Mouse (Mus musculus): ENCODE data around the gene Lcat.
A peak's percentile ranks its signal among the peaks of the same experiment; 100 is the strongest.

Gene Lcat

GRCm38 (mm10) chr8:105942542-105942941 is 640 bp downstream of the Lcat start:
- DNase-seq (ENCODE audit: low spot score), result no peak

DNA sequence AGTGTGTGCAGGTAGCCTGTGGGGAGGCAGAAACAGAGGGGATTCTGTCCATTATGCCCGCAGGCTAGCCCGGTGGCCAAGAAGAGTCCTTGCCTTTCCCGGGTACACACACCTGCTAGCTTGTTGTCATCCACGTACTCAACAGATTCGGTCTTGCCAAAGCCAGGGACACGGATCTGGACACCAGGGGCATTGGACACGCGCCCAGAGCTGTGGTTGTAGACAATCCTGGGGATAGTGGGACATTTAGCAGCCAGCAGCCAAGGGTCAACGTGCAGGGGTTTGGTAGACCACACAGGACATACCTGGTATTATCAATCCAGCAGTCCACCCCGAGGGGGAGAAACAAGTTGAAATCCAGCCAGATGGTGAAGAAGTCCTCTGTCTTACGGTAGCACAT is 1.2 kb downstream of the Lcat start:
- DNase-seq (ENCODE audit: low spot score), result no peak

GRCm38 (mm10) chr8:105938306-105938669 is 4.9 kb downstream of the Lcat start, which contains the start of gene Psmb10:
Gene Psmb10, minus strand, starts transcription at chr8:105938444.
- no peak for DNase-seq (ENCODE audit: low spot score)

- DNase-seq (ENCODE audit: low spot score), result peak; percentile 39
Measured at GRCm38 (mm10) chr8:105937496-105938305, 5.5 kb downstream of the Lcat start.

DNA sequence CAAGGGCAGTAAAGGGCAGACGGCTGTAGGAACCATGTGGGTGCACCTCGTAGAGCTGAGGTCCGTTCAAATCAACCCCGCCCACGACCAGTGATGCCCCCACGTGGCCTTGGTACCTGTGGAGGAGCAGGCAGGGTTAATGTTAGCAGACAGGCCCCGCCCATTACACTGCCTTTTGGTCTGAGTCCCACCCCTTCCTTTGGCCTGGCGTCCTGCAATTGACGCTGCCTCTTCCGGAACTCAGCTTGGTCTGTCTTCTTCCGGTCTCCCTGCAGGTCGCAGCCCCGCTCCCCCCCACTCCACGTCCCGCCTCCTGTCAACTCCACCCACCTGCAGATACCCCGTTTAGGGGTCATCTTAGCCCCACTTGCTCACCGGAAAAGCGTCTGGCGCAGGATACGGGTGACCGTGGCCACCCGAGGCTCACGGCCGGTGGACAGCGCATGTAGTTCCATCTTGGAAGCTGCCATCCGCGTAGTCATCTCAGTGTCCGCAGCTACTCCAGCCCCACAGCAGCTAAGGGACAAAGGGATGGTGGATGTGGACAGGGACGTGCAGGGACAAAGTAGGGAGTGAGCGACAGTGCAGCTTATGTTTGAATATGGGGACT is 6.2 kb downstream of the Lcat start:
- peak; percentile 68 for DNase-seq (ENCODE audit: low spot score)

- DNase-seq (ENCODE audit: low spot score), result no peak
Measured at GRCm38 (mm10) chr8:105935863-105936603, 7.1 kb downstream of the Lcat start.

DNA sequence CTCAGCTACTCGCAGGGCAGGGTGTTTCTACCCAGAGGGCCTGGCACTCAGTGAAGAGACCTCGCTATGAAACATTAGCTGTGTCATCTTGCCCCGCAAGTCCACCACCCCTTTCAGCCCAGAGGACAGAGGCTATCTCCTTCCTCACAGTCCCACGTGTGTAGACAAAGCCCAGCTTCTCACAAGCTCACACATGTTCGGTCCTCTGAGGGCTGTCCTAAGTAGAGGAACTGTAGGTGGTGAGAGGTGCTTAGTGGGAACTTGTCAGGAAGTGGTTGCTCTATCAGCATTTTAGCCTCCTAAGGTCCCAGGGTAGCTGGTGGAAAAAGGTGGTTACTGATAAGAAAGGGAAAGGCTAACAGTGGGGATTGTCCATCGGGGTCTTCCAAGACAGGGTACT is 8.1 kb downstream of the Lcat start:
- DNase-seq (ENCODE audit: low spot score), result no peak

DNA sequence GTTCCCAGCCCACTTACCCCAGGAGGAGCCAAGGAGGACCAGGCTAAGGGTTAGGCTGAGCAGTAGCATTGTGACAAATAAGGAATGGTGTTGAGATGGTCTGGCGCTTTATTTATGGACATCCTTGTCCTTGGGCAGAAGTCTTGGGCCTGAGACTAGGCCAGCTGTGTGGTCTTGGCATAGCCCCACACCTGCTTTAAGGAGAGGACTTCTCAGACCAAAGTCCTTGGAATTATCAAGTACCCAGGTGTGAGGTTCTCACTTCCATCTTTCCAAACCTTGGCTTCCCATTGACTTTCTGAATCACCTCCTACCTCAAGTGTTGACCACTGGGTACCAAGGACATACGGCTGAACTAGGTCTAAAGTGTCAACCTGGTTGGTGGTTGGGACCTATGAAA is 9.4 kb downstream of the Lcat start, which contains the start of gene Ctrl:
Gene Ctrl (minus strand): TSS at position 101 of the 400 bp plus-strand sequence.
- DNase-seq (ENCODE audit: low spot score), result no peak

GRCm38 (mm10) chr8:105932525-105932924 is 10.7 kb downstream of the Lcat start:
- no peak for DNase-seq (ENCODE audit: low spot score)

GRCm38 (mm10) chr8:105931271-105931670 is 11.9 kb downstream of the Lcat start:
- no peak for DNase-seq (ENCODE audit: low spot score)

GRCm38 (mm10) chr8:105930602-105931001 is 12.6 kb downstream of the Lcat start:
- peak; percentile 69 for DNase-seq (ENCODE audit: low spot score)

DNA sequence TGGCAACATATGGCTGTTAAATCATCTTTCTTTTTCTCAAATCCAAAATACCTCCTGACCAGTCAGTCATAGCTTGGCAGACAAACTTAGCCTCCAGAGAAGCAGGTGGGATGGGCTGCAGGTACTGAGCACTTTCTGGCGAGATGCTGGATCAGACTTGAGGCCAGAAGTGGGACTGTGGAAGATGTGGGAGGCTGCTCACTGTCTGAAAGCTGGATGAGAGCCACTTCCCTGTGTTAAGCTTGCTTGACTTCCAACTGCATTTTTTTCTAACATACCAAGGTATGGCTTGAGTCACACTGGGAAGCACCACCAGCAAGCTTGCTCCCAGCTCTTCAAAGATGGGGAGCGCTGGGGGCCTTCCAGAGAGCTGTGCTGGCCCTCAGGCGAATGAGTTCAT is 18.1 kb downstream of the Lcat start:
- no peak for DNase-seq (ENCODE audit: low spot score)

- DNase-seq (ENCODE audit: low spot score), result no peak
Measured at GRCm38 (mm10) chr8:105919390-105919789, 23.8 kb downstream of the Lcat start.

DNA sequence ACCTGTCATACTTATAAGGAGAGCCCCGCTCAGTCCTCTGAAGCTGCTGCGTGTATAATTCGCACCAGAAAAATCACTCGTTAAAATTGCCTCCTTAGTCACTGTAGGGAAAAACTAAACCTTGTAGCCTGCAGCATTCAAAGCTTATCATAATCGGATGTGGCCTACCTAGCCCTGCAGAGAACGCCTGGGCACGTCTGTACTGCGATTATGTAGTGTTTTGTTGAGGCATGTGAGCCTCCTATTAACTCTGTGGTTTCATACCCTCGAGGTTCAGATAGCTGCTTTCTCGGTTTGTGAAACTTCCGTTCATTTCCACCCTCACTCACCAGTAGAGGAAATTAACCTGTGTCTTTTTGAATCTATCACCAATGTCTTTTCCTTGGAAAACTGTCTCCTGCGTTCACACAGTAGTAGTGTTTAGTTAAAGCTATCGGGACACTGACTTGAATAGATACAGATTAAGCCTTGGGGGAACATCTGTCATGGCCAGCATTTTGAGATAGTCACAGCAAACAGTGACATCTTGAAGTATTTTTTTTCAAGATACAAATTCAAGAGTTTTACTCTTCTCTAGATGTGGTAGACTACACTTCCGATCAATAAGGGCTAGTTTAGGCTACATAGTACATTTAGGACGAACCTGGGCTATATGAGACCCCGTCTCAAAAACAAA is 42.1 kb downstream of the Lcat start:
- no peak for DNase-seq (ENCODE audit: low spot score)

- peak; percentile 92 for DNase-seq (ENCODE audit: low spot score)
Measured at GRCm38 (mm10) chr8:105900180-105900940, 42.8 kb downstream of the Lcat start, which contains the start of gene Pskh1. Gene Pskh1, plus strand, starts transcription at chr8:105900441.

- no peak for DNase-seq (ENCODE audit: low spot score)
Measured at GRCm38 (mm10) chr8:105897801-105898480, 45.2 kb downstream of the Lcat start.

DNA sequence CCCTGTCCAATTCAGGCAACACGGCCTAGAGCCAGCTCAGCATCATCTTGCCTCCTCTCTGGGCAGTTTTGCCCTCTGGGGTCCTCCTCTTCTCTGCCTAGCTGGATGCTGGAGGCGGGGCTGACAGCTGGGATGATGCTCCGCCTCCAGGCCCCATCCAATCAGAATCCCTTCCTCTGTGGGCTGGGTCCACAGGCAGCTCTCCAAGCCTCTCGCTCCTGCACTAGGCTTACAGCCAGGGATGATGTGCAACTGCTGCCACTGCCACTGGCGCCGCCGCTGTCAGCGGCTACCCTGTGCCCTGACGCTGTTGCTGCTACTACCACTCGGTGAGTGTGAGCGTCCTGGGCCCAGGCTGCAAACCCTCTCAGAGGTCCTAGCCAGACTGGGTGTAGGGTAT is 49.8 kb downstream of the Lcat start, which contains the start of gene Nrn1l:
Gene Nrn1l (plus strand): TSS at position 229 of the 400 bp plus-strand sequence.
- DNase-seq (ENCODE audit: low spot score), result no peak

DNA sequence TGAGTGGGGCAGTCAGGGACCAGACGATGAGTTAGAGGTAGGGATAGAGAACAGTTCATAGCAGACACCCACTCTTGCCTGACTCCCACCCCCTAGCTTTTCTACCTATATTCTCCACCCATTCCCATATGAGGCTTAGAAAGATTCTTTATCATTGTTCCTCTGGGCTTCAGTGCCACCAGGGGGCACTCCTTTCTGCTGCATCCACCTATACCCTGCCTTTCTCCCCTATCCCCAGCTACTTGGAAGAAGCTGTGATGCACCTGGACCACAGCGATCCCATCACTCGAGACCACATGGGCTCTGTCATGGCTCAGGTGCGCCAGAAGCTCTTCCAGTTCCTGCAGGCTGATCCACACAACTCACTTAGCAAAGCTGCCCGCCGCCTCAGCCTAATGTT is 50.8 kb downstream of the Lcat start:
- DNase-seq (ENCODE audit: low spot score), result no peak

GRCm38 (mm10) chr8:105890870-105891269 is 52.3 kb downstream of the Lcat start:
- DNase-seq (ENCODE audit: low spot score), result no peak

- DNase-seq (ENCODE audit: low spot score), result no peak
Measured at GRCm38 (mm10) chr8:105889756-105890465, 53.3 kb downstream of the Lcat start.

All from ovary, postnatal 10 days (tissue).